Mouse (Mus musculus) lung, adult 2 months (tissue): ENCODE measurements around the gene Rbms3.

Source experiments
- CTCF ChIP-seq: fragments of 200-500 bp; IDR thresholded peaks from 2 replicates; pipeline ENCODE4 v1.5.1; 2011; ENCODE audit warnings: mild to moderate bottlenecking, low read length, control low read depth; ENCODE audit not compliant: insufficient read depth
- POLR2A ChIP-seq: fragments of 200-500 bp; IDR thresholded peaks from 2 replicates; pipeline ENCODE4 v1.6.1; 2011; ENCODE audit warnings: low read depth, mild to moderate bottlenecking, control low read depth, low read length, borderline replicate concordance; ENCODE audit errors: extremely low read depth

DNA sequence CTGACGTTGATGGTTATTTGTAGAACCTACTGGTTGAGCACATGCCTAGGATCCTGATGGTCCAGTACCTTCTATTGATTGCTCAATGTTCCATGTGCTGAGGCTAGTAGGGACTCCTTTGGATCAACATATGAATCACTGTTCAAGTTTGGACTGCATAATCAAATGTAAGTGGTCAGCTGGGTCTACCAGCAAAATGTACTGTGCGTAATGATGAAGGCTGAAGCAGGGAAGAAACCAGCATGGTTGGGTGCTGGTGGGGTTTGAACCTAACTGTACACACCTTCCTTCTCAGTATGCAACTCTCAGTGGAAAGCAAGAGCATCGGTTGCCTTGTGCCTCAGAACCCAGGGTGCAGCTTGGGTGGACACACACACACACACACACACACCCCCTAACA is 767.4 kb downstream of the Rbms3 start:
- TF ChIP-seq CTCF (no peak), POLR2A (no peak)
